Mouse (Mus musculus) natural killer cell, adult 2 months (primary cell): ENCODE data around the gene Cog5.

Experiments
- DNase-seq, 2 experiments: peaks; one replicate each; pipeline ENCODE4 v3.0.0; 2022; ENCODE audit warnings: low spot score in 2 of 2

Gene Cog5

DNA sequence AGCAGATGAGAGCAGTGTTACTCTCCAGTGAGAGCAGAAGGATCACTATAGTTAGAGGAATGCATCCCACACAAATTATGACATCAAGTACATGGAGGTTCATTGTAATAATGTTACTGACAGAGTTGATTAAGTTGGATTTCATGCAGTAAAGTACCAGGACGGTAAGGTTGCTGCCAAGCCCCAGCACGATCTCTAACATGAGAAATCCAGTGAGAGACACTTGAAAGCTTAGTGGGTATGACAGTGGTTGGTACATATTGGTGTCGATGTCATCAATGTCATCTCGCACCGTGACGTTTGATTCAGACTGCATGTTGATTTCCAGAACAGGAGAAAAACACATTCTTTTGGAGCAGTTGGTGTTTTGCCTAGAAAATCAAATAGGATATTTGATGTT lies 55.0 kb downstream of the Cog5 start:
- no peak for DNase-seq

DNA sequence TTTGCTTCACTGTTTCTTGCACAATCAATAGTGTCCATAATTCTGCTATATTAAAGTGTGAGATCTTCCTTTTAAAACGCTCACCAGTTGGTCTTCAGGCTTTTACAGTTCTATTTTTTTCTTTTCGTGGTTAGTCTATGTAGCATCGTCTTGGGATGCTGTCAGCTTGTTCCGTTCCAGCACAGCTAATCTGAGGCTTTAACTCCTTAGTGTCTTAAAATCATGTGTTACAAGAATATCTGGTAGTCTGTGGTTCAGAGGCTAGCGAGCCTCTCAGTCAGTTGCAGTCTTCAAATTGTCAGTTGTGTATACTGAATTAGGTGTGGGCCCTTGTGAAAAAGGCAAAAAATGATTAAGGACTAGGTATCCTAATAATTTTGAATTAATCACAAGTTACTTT lies 57.6 kb downstream of the Cog5 start:
- DNase-seq, result no peak

DNA sequence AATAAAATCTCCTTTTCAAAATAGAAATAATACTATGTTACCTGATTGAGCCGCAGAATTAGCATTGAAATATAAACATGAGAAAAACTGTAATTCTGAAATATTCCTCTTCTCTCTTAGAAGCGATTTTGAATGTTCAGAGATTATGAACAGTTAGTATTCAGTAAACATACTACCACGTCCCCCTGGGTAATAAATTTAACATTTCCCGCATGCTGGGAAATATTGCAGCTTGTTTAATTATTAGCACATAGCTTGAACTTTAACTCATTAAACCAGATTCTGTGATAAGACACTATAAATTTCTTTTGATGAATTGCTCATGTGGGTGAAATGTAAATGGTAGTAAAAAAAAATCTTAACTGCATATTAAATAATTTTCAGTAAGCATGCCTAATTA lies 58.1 kb downstream of the Cog5 start:
- DNase-seq, result no peak

DNA sequence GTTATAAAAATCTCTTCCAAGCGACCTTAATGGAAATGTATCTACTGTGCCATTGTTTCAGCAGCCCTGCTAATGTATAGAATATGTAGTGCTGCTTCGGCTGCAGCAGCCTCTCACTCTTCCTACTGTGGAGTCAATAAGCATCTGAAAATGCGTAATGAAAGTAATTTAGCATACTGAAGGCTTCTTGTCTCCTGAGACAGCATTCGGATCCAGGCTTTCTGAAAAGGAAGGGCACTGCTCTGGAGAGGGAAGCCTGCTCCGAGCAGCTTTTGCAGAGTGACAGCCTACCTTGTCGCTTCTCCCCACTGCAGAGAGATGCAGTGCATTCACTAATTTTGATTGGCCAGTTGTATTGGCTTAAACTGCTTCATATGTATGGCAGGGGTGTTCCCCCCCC lies 58.9 kb downstream of the Cog5 start, which contains the start of gene Gpr22:
Gene Gpr22, minus strand, starts transcription at position 348 of the 400 bp plus-strand sequence.
- DNase-seq, result no peak

DNA sequence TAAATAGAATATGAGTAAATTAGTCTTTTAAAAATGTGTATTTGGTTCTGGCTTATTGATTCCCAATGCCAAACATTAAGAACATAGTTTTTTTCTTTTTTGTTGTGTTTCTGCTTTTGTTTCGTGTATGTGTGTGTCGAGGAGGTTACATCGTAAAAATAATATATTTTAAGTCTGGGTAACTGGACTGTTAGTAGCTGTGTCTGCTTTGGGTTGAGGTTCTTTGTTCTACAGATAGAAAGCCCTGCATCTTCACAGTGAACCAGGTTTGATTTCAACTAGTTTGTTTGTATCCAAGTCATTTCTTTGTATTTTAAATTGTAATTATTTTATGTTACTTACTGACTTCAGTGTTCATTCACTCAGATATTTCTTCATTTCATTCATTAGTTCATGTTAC lies 59.4 kb downstream of the Cog5 start:
- DNase-seq, result no peak

DNA sequence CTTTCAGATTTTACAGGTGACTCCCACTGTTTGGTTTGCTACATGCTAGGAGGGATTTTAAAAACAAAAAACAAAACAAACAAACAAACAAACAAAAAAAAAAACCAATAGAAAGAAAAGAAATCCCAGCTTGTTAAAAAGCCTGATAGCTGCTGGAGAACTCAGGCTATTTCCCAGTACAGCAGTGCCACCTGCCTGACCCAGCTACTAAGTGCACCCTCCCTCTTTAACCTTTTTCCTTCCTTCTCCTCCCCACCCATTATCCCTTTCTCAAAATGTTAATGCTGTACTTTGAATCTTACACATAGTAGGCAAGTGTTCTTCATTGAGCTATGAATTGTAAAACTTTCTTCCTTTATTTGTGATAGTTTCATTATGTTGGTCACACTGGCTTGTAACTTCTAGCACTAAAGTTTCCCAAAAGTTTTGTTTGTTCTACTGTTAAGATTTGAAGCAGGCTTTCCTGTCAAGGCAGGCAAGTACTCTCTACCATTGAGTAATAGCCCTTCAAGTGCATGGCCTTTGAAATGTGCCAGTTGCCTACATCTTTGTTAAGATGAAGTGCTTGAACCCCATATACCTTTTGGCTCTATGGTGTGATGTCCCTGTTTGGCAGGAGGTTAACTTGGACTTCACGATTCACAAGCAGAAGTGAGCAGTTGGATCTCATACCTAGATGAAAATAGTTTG lies 65.1 kb downstream of the Cog5 start:
- no peak for DNase-seq

DNA sequence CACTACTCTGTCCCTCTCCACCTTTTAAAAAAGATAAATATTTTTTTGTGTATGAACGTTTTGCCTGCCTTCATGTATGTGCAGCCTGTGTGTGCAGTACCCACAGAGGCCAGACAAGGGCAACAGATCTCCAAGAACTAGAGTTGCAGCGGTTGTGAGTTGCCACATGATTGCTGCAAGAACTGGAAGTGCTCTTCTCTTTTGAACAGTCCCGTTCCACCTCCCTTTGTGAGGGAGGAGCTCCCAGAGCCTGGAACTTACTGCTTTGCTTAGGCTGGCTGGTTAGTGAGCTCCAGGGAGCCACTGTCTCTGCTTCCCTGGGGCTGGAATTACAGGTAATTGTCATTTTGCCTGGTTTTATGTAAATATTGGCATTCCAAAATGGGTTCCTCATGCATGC lies 69.9 kb downstream of the Cog5 start:
- no peak for DNase-seq

DNA sequence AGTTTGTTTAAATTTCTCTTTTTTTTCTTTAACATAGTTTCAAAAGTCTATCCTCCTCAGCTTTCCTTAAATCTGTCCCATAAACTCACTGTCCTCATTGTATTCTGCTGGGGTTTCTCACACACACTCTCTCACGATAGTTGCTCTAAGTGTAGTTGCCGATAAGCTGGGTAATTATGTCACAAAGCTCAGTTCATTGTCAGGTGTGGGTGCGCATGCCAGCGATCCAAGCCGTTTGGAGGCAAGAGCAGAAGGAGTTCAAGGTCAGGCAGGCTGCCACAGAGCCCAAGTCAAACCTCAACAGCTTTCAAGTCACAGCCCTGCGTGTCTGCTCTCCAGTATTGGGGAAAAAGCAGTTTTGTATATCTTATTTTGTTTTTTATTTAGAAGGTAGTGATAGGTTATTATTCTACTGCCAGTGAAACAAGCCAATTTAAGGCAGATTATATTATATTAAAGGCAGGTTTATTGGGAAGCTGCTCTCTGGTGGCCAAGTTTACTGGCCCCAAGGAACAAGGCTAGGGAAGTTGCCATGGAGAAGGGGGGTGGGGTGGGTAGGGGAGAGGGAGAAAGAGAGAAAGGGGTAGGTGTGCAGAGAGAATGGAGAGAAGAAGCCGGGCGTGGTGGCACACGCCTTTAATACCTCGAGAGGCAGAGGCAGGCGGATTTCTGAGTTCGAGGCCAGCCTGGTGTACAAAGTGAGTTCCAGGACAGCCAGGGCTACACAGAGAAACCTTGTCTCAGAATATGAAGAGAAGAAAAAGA lies 71.0 kb downstream of the Cog5 start:
- no peak for DNase-seq

DNA sequence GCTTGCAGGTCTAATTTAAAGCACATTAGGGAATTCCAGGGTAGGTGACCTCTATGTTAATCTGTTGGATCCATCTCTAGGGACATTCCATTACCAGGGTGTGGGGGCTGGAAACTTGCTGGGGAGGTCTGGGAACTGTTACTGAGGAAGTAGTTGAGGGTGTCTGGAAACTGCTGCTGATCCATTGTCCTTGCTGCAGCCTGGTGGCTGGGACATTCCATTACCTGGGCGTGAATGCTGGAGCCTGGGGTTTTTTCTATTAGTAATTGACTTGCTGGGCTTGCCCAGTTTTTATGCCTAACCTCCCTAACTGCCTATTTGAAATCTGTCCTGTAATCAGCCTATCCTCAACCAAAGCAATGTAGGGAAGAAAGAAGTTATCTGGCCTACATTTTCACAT lies 72.0 kb downstream of the Cog5 start:
- no peak for DNase-seq

DNA sequence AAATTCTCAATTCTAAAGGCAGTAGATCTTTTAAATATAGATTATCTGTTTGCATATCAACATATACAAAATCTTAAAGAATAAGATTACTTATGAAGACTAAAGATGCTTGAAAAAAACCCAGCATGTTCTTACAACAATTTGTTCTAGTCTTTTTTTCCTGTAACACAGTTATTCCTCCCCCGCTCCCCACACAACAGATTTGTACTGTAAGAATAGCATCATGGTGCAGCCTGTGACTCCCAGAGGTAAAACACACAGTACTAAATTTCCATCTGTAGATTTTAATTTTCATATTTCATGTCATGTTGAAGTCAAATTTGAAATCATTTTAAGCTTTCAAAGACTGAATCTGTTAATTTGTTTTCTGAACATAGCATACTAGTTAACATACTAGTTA lies 75.5 kb downstream of the Cog5 start:
- no peak for DNase-seq

DNA sequence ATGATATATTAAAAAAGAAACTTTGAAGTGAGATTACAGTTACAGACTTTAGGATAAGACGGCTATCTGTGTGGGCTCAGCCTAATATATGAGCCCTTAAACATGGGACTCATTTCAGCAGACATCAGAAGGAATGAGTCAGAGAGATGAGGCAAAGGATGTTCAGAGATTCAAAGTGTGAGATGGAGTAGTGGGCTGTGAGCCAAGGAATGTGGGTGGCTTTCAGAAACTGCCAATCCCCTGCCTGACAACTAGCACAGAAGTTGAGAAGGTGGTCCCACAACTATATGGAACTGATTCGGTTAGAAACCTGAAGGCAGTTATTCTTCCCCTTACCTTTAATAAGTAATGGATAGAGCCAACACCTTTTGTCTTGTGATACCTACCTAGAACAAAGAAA lies 79.9 kb downstream of the Cog5 start:
- no peak for DNase-seq

DNA sequence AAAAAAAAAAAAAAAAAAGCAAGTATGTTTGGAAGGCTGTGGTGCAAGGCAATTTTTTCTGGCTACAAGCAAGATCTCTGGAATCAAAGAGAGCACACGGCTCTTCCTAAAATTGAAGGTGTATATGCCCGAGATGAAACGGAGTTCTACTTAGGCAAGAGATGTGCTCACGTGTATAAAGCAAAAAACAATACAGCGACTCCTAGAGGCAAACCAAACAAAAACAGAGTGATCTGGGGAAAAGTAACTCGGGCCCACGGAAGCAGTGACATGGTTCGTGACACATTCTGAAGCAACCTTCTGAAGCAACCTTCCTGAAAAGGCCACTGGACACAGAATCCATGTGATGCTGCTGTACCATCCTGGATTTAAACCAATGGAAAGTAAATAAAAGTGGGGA lies 92.6 kb downstream of the Cog5 start:
- no peak for DNase-seq

DNA sequence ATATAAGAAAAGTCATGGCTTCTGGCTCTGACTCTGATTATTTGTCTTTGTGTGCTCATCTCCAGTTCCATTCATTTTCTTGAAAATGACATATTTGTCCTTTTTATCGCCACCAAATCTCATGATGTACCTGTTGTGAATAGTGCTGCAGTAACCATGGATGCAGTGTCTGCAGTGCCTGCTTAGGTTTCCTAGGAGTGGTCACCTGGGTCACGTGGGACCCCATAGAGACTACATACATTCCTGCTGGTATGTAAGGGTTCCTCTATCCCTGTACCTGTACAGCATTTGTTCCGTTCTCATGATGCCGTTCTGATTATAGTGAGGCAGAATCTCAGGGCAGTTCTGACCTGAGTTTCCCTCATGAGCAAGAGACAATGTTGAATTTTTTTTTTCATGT lies 95.2 kb downstream of the Cog5 start:
- no peak for DNase-seq

DNA sequence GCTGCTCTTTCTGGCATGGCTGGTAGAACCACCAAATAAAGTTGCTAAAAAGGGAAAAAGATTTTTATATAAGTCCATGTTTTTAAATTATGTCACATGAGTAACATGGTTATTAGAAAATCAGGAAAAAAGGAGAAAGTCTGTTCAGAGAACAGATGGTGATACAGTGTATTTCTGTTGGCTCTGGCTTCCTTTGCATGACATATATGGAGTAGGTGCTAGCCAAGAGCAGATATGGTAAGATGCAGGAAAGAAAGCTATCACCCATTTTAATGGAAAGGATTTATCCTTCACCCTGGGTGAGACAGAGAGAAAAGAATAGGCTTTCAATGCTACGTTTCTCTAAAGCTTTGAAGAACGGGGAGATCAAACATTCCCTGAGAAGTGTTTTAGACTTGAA lies 99.8 kb downstream of the Cog5 start:
- DNase-seq, result no peak

DNA sequence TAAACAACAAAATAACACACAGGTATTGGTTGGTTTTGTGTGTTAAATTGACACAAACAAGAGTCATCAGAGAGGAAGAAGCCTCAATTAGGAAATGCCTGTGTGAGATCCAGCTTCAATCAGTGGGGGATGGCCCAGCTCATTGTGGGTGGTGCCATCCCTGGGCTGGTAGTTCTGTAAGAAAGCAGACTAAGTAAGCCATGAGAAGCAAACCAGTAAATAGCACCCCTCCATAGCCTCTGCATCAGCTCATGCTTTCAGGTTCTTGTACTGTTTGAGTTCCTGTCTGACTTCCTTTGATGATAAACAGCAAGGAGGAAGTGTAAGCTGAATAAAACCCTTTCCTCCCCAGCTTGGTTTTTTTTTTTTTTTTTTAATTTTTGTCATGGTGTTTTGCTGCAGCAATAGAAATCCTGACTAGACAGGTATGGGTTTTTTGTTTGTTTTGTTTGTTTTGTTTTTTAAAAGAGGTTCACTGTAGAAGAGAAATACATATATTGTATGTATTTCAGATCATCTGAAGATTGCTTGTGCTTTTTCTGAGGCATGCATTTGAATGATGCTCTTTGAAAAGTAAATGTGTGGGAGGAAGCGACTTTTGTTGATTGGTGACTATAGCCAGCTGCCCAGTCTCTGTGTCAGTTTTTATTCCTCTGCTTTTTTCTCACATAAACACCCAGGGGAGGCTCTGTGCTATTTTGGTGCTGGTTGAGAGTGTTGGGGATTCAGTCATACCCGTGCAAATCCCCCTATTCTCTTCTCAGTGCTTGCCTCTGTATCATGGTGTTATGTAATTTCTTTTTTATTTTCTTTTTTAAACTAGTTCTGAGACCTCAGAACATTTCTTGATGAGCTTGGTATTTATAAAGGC lies 101.5 kb downstream of the Cog5 start:
- DNase-seq, result peak in 1 of 2 experiments; percentile 2

DNA sequence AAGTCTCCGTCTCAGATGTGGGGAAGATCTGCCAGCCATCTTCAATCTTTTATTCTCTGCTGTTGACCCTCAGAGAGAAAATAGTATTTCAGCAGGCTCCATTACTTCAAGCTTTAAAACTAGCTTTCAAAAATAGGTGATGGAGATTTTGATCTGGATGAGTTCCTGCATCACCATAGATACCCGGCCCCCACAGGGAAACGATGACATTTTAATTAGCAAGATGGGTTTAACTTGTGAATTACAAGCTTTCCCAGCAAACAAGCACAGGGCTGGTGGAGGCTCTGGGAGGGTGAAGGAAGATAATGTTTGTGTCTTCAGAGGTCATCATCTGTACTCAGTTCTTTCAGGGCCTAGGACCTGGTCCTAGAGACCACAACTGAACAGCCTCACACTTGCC lies 118.9 kb downstream of the Cog5 start:
- no peak for DNase-seq

DNA sequence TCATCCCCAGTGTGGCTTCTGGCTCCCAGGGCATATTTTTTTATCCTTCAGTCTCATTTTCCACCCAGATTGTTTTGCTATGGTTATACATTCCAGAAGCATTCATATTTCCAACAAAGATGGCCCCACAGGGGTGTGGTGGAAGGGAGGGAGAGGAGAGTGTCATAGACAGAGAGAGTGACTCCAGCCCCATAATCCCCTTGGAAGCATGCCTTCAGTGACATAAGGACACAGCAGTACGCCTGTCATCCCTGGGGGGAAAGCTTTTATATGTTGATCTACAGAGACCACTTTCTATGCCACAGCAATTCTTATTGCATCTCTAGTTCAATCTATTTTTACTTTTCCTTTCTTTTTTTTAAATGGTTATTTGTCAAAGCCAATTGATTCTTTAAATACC lies 129.6 kb downstream of the Cog5 start:
- DNase-seq, result no peak

DNA sequence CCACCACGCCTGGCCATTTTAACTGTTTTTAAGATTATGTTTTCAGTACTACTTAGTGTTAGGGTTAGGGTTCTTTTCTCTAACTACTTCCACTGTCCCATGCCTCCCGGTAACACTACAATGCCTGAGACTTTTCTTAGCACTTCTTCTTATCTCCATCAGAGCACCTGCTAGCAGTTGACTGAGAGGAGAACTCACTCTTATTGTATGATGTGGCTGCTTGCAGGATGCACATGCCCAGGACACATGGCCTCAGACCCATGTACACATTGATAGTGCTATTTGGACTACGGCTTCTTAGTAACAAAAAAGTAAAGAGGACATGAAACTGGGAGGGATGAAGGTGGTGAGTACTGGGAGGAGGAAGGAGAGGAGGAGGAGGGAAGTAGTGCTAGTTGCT lies 133.9 kb downstream of the Cog5 start:
- no peak for DNase-seq

DNA sequence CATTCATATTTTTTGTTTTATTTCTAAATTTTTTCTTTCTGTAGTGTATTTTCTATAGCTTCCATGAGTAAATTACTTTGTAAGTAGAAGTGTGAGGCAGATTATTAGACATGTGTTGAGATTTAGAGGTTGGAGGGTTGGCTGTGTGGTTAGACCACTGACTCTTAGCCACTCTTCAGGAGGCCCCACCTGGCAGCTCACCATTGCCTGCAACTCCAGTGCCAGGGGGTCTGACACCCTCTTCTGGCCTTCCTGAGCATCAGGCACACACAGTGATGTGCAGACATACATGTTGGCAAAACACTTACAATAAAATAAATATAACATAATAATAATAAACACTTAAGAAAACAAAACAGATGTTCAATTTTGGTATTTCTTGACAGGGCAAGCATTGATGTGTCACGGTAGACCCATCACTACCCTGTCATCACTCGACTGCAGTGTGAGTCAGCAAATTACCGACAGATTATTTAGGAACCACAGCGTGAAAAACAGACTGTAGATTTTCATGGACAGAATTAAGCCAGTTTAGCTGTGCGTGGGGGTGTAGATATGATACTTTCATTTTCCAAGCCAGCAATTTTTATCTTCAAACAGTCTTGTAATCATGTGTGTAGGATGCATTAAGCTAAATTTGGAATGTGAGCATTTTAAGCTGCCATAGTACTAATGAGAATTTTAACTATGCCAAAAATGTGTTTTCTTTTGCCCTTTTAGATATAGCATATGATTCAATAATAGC lies 151.9 kb downstream of the Cog5 start:
- DNase-seq, result no peak

DNA sequence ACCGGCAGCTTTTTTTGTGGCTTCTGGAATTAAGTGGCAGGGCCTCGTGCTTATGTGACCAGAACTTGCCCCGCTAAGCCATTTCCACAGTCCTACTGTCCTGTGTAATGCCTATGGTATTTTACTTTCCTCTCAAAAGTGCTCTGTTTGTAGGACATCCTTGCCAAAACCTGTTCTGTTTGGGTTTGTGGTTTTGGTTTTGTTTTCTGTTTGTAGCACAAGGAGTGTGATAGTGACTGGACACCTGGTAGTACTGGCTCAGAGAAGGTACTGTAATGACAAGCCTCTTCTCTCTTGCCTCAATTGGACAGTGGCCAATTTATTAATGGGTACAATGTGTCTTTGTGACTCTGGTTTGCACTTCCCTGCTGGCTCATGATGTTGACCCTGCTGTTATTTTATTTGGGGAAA lies 163.4 kb downstream of the Cog5 start:
- no peak for DNase-seq

DNA sequence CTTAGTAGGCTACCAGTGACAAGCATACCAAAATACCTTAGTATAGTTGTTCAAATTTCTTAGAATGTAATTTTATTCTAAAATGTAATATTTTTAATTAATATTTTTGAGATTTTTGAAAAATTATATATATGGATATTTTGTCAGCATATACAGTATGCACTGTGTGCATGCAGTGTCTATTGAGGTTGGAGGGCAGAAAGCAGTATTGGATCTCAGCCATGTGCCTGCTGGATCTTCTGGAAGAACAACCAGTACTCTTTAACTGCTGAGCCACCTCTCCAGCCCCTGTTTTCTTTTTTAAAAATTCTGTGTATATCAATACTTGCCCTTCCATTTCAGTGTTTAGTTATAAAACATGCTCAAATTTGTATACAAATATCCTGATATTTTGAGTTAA lies 164.4 kb downstream of the Cog5 start:
- DNase-seq, result no peak

DNA sequence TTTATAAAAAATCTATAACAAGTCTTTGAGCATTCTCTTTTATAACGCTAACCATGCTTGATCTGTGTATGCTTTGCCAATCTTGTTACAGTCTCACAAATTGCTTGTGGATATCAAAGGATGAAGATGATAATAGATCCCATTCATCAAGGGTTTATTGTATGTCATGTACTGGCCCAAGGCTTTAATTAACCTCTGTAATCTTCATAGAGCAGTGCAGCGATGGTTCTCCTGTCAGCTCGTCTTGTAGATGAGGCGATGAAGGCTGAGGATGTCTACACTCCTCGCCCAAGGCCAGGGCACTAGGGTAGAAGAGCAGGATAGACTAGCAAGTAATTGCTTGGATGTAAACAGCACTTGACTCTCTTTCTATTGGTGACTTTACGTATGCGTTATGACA lies 164.9 kb downstream of the Cog5 start:
- DNase-seq, result no peak
